Mouse (Mus musculus) macrophage (primary cell): ENCODE data around the gene Toporsl. TPM values are rescaled to one million over a fixed set of nuclear protein-coding genes. Genes with fewer than 3 reads are reported as not detected.

Experiments
- polyA plus RNA-seq: library from polyadenylated mRNA; stranded (reverse); fragments of 250-400 nt; gene quantifications from 3 replicates; pipeline ENCODE4 v1.2.4, GENCODE M21; 2018; ENCODE audit warnings: inconsistent platforms

Toporsl gene
- polyA plus RNA-seq, 1 experiment from 2014 or later = not detected

Other genes starting within 250 kb of the Toporsl start
- 5.2 to 20.4 TPM (median 12.2 TPM) in 3 replicates for gene Smc2, start 157.0 kb upstream of the Toporsl start, polyA plus RNA-seq
- gene Vma21-ps, start 99.0 kb upstream of the Toporsl start, polyA plus RNA-seq = 5.3 TPM in 1 of 3 replicates, not detected in the others
- not detected in 3 replicates for gene Olfr275, start 218.3 kb downstream of the Toporsl start, polyA plus RNA-seq